Mouse (Mus musculus): ENCODE measurements around the gene Dffb. TPM values are rescaled to one million over a fixed set of nuclear protein-coding genes. Genes with fewer than 3 reads are reported as not detected.

Dffb gene
- 4.9 and 7.5 TPM in 2 replicates for polyA plus RNA-seq (2014; fragmentation: Nextera tagmentation; extraction: Ambion mirVana)

DNA sequence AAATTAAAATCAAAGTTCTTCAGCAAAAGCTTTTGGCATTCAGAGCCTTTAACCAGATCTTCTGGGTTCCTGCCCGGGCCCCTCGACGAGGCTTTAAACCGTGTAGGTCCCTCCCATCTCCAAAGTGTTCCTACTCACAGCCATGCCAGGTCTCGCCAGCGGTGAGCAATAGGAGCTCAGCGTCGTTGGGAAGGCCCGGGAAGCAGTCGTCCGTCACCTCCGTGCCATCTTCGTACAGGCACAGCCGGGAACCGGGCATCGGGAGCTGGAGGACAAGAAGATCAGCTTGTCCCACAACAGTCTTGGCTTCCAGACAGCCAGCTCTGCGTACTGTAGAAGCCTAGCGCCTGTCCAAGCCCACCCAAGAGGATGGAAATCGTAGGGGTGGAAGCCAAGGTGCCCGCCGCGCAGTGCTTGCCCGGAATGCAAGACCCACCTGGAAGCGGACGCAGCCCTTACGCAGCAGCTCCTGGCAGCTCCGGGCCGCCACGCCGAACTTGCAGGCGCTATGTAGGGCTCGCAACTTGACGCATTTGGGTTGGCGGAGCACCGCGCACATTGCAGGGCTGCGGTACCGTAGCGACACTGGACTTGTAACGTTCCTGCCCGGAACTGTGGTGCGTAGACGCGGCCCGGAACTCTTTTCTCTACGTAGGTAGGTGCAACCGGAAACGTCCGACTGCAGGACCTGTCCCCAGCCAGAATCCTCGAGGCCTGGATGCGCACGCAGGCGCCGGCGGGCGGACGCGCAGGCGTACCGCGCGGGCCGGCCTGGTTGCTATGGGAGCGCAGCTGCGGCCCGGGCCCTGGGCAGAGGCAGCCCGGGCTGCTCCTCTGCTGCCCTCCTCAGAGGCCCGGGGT is at the start of gene Dffb, which contains the start of gene Cep104:
TSS of gene Dffb (minus strand) at position 696 of the 861 bp plus-strand sequence.
TSS of gene Cep104 (plus strand) at position 764 of the 861 bp plus-strand sequence.
- Histone ChIP-seq H3K36me3 (ENCODE audit: control insufficient read depth, insufficient read depth, low read length) (peaks cover 6% of the 10 kb centered on the region), H3K4me3 (ENCODE audit: low read depth, low read length) (peak within 1 kb of the TSS; percentile 84), H3K4me2 (peak within 1 kb of the TSS; percentile 96), H3K9me3 (replicated peaks; ENCODE audit: control insufficient read depth, low read length) (no peaks in the 10 kb centered on the region), H3K9ac (ENCODE audit: low read depth, low read length) (peak within 1 kb of the TSS; percentile 90), H3K27ac (ENCODE audit: low read depth, low read length) (no peak within 1 kb of the TSS; the same call in 1 of the 2 replicates), H3K4me1 (ENCODE audit: control insufficient read depth, insufficient read depth, low read length) (peaks cover 4% of the 10 kb centered on the region), H3K27me3 (ENCODE audit: control insufficient read depth, insufficient read depth, low read length) (no peaks in the 10 kb centered on the region)
- ATAC-seq (replicated peaks; ENCODE audit: insufficient number of reproducible peaks, low FRiP score, low TSS enrichment), result peak; percentile 91
- WGBS (ENCODE audit: insufficient replicate concordance), result 1% methylated on average over 68 of the region's 68 CpGs

DNA sequence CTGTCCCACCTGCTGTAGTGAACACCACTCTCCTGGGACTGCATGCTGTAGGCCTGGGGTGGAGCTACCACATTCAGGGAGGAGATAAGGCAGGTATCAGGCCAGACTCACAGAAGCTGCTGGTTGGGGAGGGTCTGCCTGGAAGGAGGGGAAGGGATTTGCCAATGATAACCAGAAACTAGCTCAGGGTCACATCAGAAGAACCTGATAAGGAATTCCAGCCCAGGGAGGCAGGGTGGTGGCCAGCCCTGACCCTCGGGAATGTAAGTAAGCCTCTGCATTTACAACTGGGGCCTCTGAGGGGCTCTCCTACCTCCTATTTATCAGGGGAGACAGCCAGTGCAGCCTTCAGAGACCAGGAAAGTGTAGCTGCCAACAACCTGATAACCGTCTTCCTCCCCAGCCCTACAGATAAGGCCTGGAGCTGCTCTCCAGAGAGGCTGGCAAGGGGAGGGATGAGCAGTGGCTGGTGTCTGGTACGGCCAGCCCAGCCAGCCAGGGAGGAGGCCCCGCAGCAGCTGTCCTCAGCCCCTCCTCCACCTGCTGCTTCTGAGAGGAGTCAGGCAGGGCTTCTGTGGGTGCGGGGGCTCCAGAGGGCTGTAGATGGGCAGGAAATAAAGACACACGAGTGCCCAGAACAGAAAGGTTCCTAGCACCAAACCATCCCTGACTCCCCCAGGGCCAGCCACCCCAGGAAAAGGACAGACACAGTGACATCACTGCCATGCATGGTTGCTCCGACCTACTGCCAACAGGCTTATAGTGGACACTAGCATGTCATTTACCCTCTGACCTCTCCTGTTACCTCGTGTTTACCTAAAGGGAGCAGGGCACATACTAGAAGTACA is 49.1 kb upstream of the Dffb start:
- peaks cover 18% of the 10 kb centered on the region for H3K36me3 ChIP-seq (ENCODE audit: control insufficient read depth, insufficient read depth, low read length)
- ATAC-seq (replicated peaks; ENCODE audit: insufficient number of reproducible peaks, low FRiP score, low TSS enrichment), result peak; percentile 76
- H3K4me2 ChIP-seq, result peak overlapping the region; percentile 77
- H3K4me3 ChIP-seq (ENCODE audit: low read depth, low read length), result peak overlapping the region; percentile 58
- no peaks in the 10 kb centered on the region for H3K9me3 ChIP-seq (replicated peaks; ENCODE audit: control insufficient read depth, low read length)
- peaks cover 7% of the 10 kb centered on the region; the same call in 1 of the 2 replicates for H3K27me3 ChIP-seq (ENCODE audit: control insufficient read depth, insufficient read depth, low read length)
- H3K9ac ChIP-seq (ENCODE audit: low read depth, low read length), result peak overlapping the region; percentile 75
- WGBS (ENCODE audit: insufficient replicate concordance), result 10% methylated on average over 8 of the region's 8 CpGs
- peaks cover 44% of the 10 kb centered on the region for H3K4me1 ChIP-seq (ENCODE audit: control insufficient read depth, insufficient read depth, low read length)
- H3K27ac ChIP-seq (ENCODE audit: low read depth, low read length), result peak overlapping the region; percentile 85

DNA sequence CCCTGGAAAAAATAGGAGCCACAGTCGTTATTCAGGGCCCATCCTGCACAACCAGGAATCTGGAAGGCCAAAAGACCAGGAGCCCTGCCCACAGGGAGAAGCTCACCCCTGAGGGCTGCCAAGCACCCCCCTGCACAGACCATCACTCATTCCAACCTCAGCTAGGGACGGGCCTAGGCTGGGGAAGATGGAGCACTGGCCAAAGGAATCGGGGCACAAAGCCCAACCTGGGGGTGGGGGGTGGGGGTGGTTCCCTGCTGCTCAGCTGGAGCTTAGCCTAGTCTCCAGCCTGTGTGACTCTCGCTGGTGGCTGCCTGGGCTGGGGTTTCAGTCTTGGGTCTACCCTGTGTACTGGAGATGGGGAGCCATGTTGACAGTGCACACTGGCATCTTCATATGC is 47.9 kb upstream of the Dffb start:
- Histone ChIP-seq H3K27ac (ENCODE audit: low read depth, low read length) (peak overlapping the region; percentile 85), H3K9me3 (replicated peaks; ENCODE audit: control insufficient read depth, low read length) (no peaks in the 10 kb centered on the region), H3K4me1 (ENCODE audit: control insufficient read depth, insufficient read depth, low read length) (peaks cover 44% of the 10 kb centered on the region), H3K27me3 (ENCODE audit: control insufficient read depth, insufficient read depth, low read length) (peaks cover 7% of the 10 kb centered on the region; the same call in 1 of the 2 replicates), H3K4me3 (ENCODE audit: low read depth, low read length) (peak overlapping the region; percentile 58; the same call in 1 of the 2 replicates), H3K9ac (ENCODE audit: low read depth, low read length) (peak overlapping the region; percentile 3; the same call in 1 of the 2 replicates), H3K36me3 (ENCODE audit: control insufficient read depth, insufficient read depth, low read length) (peaks cover 26% of the 10 kb centered on the region), H3K4me2 (peak overlapping the region; percentile 77)
- no peak for ATAC-seq (replicated peaks; ENCODE audit: insufficient number of reproducible peaks, low FRiP score, low TSS enrichment)
- whole genome bisulfite sequencing (ENCODE audit: insufficient replicate concordance), result 36% methylated on average over 4 of the region's 4 CpGs

DNA sequence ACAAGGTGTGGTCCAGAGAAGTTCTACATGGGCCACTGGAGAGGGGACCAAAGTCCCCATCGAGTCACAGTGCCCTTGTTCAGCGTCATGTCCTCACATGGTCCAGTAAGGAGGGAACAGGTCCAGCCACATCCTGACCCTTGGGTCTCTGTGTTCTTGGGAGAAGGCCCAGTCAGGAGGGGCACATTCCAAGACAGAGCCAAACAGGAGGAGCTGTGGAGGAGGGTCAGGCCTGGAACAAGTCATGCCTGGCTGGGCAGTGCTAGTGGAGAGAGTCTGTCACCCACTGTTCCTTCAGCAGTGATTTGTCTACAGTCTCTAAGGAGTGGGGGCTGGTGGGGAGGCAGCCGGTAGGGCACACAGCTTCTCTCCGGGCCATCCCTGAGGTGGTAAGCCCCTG is 47.5 kb upstream of the Dffb start:
- Histone ChIP-seq H3K4me2 (no peak overlapping the region; the same call in 1 of the 2 replicates), H3K4me1 (ENCODE audit: control insufficient read depth, insufficient read depth, low read length) (peaks cover 44% of the 10 kb centered on the region), H3K36me3 (ENCODE audit: control insufficient read depth, insufficient read depth, low read length) (peaks cover 26% of the 10 kb centered on the region), H3K27me3 (ENCODE audit: control insufficient read depth, insufficient read depth, low read length) (peaks cover 3% of the 10 kb centered on the region; the same call in 1 of the 2 replicates), H3K27ac (ENCODE audit: low read depth, low read length) (peak overlapping the region; percentile 85), H3K9me3 (replicated peaks; ENCODE audit: control insufficient read depth, low read length) (no peaks in the 10 kb centered on the region), H3K9ac (ENCODE audit: low read depth, low read length) (peak overlapping the region; percentile 3; the same call in 1 of the 2 replicates), H3K4me3 (ENCODE audit: low read depth, low read length) (no peak overlapping the region)
- no peak for ATAC-seq (replicated peaks; ENCODE audit: insufficient number of reproducible peaks, low FRiP score, low TSS enrichment)
- 75% methylated on average over 4 of the region's 4 CpGs for WGBS (ENCODE audit: insufficient replicate concordance)

DNA sequence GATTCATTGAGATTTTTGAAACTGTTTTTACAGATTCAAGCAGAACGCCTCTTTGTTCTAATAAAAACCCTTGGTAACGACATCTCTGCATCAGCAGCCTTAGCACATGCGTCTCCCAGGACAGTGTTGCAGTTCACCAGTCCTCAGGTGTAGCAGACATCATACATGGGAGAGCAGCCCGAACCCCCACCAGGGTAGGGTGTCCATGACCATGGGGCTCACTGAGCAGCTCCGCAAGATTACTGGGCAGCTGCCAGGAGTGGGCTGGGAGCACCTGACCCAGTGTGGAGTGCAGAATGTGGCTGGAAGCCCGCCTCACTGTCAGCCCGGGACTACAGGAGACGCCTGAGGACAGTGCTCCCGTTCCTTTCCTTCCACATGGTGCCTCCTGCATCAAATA is 46.5 kb upstream of the Dffb start:
- H3K4me1 ChIP-seq (ENCODE audit: control insufficient read depth, insufficient read depth, low read length), result peaks cover 41% of the 10 kb centered on the region
- no peak for ATAC-seq (replicated peaks; ENCODE audit: insufficient number of reproducible peaks, low FRiP score, low TSS enrichment)
- no peak overlapping the region for H3K4me2 ChIP-seq
- no peaks in the 10 kb centered on the region; the same call in 1 of the 2 replicates for H3K27me3 ChIP-seq (ENCODE audit: control insufficient read depth, insufficient read depth, low read length)
- H3K9me3 ChIP-seq (replicated peaks; ENCODE audit: control insufficient read depth, low read length), result no peaks in the 10 kb centered on the region
- H3K9ac ChIP-seq (ENCODE audit: low read depth, low read length), result no peak overlapping the region
- WGBS (ENCODE audit: insufficient replicate concordance), result 86% methylated on average over 9 of the region's 9 CpGs
- H3K27ac ChIP-seq (ENCODE audit: low read depth, low read length), result no peak overlapping the region
- peaks cover 32% of the 10 kb centered on the region for H3K36me3 ChIP-seq (ENCODE audit: control insufficient read depth, insufficient read depth, low read length)
- no peak overlapping the region for H3K4me3 ChIP-seq (ENCODE audit: low read depth, low read length)

DNA sequence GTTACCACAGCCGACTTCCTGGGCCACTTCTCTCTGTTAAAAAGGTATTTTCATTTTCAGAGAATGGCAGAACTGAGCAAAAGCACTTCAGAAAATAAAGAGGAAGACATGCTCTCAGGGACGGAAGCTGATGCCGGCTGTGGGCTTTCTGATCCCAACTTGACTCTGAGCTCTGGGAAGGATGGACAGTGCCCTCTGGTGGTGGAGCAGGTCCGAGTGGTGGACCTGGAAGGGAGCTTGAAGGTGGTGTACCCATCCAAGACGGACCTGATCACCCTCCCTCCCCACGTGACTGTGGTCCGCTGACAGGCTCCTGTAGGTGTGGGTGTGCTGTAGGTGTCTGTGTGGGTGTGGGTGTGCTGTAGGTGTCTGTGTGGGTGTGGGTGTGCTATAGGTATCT is 44.6 kb upstream of the Dffb start:
- H3K9ac ChIP-seq (ENCODE audit: low read depth, low read length), result no peak overlapping the region
- H3K9me3 ChIP-seq (replicated peaks; ENCODE audit: control insufficient read depth, low read length), result no peaks in the 10 kb centered on the region
- no peak overlapping the region for H3K4me3 ChIP-seq (ENCODE audit: low read depth, low read length)
- peaks cover 40% of the 10 kb centered on the region for H3K36me3 ChIP-seq (ENCODE audit: control insufficient read depth, insufficient read depth, low read length)
- no peak for ATAC-seq (replicated peaks; ENCODE audit: insufficient number of reproducible peaks, low FRiP score, low TSS enrichment)
- 71% methylated on average over 7 of the region's 7 CpGs for WGBS (ENCODE audit: insufficient replicate concordance)
- peaks cover 26% of the 10 kb centered on the region for H3K4me1 ChIP-seq (ENCODE audit: control insufficient read depth, insufficient read depth, low read length)
- no peaks in the 10 kb centered on the region for H3K27me3 ChIP-seq (ENCODE audit: control insufficient read depth, insufficient read depth, low read length)
- H3K27ac ChIP-seq (ENCODE audit: low read depth, low read length), result no peak overlapping the region
- H3K4me2 ChIP-seq, result no peak overlapping the region

DNA sequence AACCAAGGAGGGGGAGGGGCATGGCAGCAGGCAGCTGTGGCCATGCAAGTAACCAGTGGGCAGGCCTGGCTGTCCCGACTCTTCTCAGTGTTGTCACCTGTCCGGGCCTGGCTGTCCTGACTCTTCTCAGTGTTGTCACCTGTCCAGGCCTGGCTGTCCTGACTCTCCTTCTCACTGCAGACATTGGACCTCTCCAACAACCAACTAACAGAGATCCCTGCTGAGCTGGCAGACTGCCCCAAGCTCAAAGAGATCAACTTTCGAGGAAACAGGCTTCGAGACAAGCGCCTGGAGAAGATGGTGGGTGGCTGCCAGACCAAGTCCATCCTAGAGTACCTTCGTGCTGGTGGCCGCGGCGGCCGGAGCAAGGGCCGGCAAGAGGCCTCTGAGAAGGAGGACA is 40.5 kb upstream of the Dffb start:
- no peak overlapping the region for H3K4me3 ChIP-seq (ENCODE audit: low read depth, low read length)
- peaks cover 34% of the 10 kb centered on the region for H3K36me3 ChIP-seq (ENCODE audit: control insufficient read depth, insufficient read depth, low read length)
- H3K27ac ChIP-seq (ENCODE audit: low read depth, low read length), result no peak overlapping the region
- H3K27me3 ChIP-seq (ENCODE audit: control insufficient read depth, insufficient read depth, low read length), result no peaks in the 10 kb centered on the region
- H3K4me1 ChIP-seq (ENCODE audit: control insufficient read depth, insufficient read depth, low read length), result peaks cover 13% of the 10 kb centered on the region
- H3K9me3 ChIP-seq (replicated peaks; ENCODE audit: control insufficient read depth, low read length), result no peaks in the 10 kb centered on the region
- no peak overlapping the region for H3K4me2 ChIP-seq
- ATAC-seq (replicated peaks; ENCODE audit: insufficient number of reproducible peaks, low FRiP score, low TSS enrichment), result no peak
- no peak overlapping the region for H3K9ac ChIP-seq (ENCODE audit: low read depth, low read length)
- 94% methylated on average over 11 of the region's 11 CpGs for WGBS (ENCODE audit: insufficient replicate concordance)

DNA sequence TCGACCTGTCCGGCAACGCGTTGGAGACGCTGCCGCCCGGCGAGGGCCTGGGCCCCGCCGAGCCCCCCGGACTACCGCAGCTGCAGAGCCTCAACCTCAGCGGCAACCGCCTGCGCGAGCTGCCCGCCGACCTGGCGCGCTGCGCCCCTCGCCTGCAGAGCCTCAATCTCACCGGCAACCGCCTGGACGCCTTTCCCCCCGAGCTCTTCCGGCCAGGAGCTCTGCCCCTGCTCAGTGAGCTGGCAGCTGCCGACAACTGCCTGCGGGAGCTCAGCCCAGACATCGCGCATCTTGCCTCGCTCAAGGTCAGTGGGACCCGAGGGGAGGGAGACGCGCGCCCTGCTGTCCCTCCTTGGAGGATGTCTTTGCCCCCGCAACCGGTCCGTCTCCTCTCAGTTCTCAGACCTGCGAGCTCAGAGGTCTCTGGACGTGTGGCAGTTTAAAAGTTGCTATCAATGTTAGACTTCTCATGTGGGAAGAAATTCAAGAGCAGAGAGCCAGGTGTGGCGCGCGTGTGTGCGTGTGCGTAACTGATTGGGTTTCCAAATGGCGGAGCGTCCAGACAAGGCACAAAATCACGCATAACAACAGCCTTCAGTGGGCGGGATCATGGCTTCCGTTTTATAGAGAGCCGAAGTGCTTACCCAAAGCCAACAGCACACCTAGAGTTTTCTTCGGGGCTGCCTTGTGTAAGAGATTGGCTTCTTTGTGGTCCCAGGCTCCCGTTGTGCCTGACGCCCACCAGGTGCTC is 37.4 kb upstream of the Dffb start:
- no peaks in the 10 kb centered on the region for H3K9me3 ChIP-seq (replicated peaks; ENCODE audit: control insufficient read depth, low read length)
- H3K27me3 ChIP-seq (ENCODE audit: control insufficient read depth, insufficient read depth, low read length), result no peaks in the 10 kb centered on the region
- no peak for ATAC-seq (replicated peaks; ENCODE audit: insufficient number of reproducible peaks, low FRiP score, low TSS enrichment)
- H3K36me3 ChIP-seq (ENCODE audit: control insufficient read depth, insufficient read depth, low read length), result peaks cover 15% of the 10 kb centered on the region
- WGBS (ENCODE audit: insufficient replicate concordance), result 2% methylated on average over 55 of the region's 55 CpGs
- H3K9ac ChIP-seq (ENCODE audit: low read depth, low read length), result peak overlapping the region; percentile 93
- H3K27ac ChIP-seq (ENCODE audit: low read depth, low read length), result peak overlapping the region; percentile 68
- H3K4me1 ChIP-seq (ENCODE audit: control insufficient read depth, insufficient read depth, low read length), result peaks cover 13% of the 10 kb centered on the region
- H3K4me2 ChIP-seq, result peak overlapping the region; percentile 89
- peak overlapping the region; percentile 100 for H3K4me3 ChIP-seq (ENCODE audit: low read depth, low read length)
